Mouse (Mus musculus): ENCODE data around the gene Gm20388. TPM values are rescaled to one million over a fixed set of nuclear protein-coding genes. Genes with fewer than 3 reads are reported as not detected.
A peak's percentile ranks its signal among the peaks of the same experiment; 100 is the strongest.

The Gm20388 gene
- total RNA-seq, 1 experiment from 2014 or later: 35.7 TPM

DNA sequence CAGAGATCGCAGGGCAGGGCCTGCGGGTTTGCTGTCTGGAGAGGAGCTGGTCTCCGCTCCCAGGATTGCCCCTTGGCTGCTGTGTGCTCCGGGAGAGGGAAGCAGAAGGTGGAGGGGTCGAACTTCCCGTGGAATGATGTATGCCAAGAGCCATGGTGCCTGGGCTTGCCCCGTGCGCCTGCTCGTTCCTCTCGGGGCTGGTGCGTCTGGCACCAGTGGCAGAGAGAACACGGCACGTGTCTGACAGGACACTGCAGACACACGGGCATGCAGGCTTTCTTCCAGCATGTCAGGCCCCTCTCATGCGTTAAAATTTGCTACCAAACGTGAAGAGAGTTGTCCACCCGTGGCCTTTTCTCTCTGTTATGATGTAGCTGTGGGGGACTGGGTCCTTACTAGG is 4401.1 kb downstream of the Gm20388 start:
- no peak for ATAC-seq (replicated peaks; ENCODE audit: low read depth, poor library complexity, severe bottlenecking)

DNA sequence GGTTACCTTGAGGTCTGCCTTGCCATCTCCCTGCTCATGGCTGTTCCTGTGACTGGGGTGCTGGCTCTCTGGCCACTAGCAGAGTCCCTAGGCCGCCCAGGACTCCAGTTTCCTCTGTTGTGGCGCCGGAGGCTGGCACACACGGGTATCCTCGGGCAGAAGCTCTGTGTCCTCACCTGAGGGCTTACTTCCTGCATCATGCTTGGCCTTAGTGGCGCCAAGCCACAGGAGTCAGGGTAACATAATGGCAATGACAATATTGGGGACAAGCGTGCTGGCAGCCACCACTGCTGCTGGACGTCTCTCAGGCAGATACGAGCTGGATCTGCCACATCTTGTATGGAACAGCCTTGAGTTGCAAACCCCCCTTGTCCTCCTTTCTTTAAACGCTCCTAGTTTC is 4401.6 kb downstream of the Gm20388 start:
- ATAC-seq (replicated peaks; ENCODE audit: low read depth, poor library complexity, severe bottlenecking): no peak

DNA sequence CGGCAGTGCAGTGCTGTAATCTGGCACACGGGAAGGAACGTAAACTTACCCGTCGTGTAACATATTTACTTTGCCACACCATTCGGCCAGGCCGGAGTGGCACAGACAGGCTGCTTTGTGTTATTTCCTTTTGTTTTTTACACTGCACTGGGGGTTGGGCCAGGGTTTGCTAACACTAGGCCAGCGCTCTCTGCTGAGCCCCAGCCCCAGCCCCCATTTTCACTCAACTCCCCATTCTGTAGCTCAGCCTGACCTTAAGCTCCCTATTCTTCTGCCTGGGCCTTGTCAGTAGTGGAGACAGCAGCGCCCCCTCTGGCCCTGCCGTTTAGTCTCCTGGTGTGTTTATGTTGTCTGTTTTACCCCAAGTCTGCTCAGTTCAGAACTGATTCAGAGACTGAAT is 4404.2 kb downstream of the Gm20388 start:
- no peak for ATAC-seq (replicated peaks; ENCODE audit: low read depth, poor library complexity, severe bottlenecking)

DNA sequence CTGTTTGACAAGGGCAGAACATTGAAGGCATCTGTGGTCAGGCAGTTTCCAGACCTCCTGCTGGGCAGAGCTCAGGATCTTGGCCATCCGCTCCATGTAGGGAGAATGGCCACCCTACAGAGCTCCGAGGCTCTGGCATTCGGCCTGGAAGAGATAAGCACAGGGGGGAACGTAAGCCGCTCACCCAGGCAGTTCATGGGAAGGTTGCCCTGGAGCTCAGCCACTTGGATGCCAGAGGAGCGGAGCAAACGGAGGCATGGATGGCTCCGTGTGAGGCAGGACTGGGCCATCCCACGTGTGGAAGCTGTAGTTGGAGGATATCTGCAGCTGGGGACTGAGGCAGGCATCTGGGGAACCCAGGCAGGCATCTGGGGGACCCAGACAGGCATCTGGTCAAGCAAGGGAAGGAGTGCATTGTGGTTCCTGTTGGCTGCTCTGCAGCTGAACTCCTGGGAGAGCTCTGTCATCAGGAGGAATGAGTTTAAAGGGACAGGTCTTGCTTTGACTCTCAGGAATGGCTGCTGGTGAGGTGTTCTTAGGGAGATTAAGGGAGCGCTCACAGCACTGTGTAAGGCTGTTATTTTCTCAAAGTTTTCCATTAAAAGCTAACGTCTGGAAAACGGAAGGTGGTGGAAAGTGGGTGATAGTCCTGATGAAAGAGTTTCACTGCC is 4406.0 kb downstream of the Gm20388 start:
- ATAC-seq (replicated peaks; ENCODE audit: low read depth, poor library complexity, severe bottlenecking): no peak

DNA sequence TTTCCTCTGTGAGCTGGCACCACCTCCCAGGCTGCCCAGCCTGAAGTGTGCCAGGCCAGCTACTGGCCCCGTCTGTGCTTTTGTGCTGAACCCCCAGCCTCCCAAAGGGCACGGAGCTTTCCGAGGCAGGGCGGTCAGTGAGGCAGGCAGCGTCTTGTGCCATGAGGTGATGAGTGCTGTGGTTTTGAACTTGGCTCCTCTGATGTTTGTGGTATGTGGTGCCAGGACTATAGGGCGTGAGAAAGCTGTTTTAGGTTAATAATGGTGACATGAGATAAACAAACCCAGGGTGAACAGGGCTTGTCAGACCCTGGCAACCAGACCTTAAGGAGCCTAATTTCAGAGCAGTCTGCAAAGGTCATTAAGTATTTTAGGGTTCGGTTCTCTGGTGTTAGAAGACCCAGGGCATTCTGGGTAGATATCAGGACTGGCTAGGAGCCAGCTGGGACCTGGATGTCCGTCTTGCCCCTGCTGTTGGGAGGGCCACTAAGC is 4406.6 kb downstream of the Gm20388 start:
- ATAC-seq (replicated peaks; ENCODE audit: low read depth, poor library complexity, severe bottlenecking): peak; percentile 48

DNA sequence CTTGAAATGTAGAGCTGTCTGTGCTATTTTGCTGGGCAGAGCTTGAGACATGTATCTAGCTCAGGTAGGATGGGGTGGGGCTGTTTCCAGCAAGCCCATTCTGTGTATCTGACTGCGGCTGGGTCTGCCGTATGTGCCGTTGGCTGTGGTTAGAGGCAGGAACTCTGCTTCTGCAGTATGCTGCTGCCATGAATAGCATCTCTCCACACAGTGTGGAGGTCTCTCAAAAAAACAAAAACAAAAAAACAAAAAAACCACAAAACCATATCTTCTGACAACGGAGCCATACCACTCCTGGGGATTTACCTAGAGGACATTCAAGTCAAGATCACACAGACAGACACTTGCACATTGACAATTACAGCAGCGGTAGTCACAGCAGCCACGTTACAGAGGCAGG is 4407.2 kb downstream of the Gm20388 start:
- peak; percentile 58 for ATAC-seq (replicated peaks; ENCODE audit: low read depth, poor library complexity, severe bottlenecking)

DNA sequence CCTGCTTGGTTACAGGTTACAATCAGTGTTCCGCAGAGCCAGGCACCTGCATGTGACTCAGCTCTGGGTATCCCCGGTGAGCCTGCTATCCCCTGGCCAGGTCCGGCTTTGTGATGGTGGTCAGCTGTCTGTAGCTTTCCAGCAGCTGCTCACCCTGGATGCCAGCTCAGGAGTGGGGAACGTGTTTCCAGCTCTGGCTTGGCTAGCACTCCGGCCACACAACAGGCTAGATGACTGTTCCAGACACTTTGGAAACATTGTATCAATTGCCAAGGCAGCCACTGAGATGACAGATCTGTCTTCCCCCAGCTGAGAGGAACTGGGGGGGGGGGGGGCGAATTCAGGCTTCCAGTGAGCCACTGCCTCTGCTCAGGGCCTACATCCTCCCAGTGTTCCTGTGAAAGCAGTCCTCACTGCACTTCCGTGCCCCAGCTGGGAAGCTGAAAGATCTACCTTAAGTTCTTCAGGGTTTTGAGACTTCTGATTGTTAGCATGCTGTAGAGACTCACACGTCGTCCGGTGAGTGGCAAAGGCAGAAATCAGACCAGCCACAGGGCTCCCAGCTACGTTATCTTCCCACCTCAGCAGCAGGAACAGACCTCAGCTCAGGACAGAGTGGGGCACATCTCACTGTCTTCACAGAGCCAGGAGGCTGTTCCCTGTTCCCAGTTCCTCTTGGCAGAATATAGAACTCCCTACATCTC is 4408.1 kb downstream of the Gm20388 start:
- peak; percentile 35; the same call in 1 of the 2 replicates for ATAC-seq (replicated peaks; ENCODE audit: low read depth, poor library complexity, severe bottlenecking)

DNA sequence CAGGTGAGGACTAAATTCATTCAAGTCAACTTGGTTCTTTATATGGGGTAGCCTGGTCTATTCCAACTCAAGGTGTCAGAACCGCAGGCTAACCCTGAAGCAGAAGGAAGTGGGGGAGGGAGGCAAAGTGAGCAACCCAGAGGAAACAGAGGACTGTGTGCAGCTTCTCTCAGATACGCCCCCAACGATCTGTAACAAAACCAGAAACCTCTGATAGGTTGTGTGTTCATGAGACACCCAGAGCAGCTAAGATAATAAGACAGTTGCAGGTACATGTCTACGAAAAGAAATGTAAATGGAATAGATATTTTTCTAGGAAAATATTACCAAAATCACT is 4408.6 kb downstream of the Gm20388 start:
- peak; percentile 24 for ATAC-seq (replicated peaks; ENCODE audit: low read depth, poor library complexity, severe bottlenecking)

DNA sequence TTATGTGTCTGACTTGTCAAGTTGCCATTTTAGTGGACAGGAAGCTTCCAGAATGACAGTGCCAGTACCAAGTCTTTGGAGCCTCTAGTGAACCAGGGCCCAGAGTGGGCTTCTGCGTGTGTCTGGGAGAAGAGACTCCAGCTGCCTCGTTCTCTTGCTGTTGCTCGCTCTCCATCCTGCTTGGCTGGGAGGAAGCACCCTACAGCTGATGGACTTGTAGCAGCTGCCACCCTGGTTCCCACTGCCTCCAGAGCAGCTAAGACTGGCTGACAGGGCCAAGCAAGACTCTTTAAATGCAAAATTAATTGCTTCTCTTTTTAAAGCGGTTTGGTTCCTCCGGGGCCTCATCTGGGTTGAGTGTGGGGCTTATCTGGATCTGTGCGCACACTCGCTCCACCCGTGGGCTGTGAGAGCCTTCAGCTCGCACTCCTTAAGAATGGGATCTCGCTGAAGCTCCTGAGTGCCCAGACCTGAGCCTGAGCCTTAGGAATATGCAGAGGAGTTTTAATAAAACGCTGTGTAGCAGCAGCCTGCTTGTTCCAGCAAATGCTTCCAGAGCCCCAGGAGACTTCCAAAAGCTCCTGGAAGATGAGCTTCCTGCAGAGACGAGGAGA is 4410.7 kb downstream of the Gm20388 start:
- ATAC-seq (replicated peaks; ENCODE audit: low read depth, poor library complexity, severe bottlenecking): no peak

DNA sequence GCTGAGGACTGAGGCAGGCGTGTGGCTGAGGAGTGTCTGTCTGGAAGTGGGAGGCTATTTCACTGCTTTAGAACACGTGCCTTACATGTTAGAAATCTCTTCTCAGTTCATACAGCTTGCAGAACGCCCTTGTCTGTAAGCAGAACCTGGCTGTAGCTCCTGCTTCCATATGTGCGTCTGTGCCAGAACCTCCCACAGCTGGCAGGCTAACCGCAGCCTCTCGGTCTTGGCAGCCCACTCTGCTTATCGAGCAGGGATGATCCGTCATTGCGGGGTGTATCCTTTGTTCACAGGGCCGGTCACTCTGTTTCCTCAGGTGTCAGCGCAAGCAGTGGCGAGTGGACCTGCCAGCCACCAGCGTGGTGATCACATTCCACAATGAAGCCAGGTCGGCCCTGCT is 4412.7 kb downstream of the Gm20388 start:
- no peak for ATAC-seq (replicated peaks; ENCODE audit: low read depth, poor library complexity, severe bottlenecking)

DNA sequence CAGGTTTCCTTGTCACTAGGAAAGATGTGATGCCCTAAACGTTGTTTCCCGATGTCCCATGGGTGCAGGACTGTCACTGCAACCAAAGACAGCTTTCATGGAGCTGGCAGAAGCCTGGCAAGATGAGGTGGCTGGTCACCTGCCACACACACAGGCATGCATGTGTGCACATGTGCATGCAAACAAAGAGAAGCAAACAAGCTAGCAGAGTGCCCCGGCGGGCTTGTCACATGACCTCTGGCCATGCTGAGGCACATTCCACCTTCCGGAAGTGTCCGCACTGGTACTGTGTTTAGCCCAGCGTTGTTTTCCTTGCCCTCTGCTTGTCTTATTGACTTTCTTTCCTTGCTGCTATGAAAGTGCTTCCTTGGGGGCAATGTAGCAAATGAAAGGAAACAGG is 4417.6 kb downstream of the Gm20388 start:
- ATAC-seq (replicated peaks; ENCODE audit: low read depth, poor library complexity, severe bottlenecking): no peak

DNA sequence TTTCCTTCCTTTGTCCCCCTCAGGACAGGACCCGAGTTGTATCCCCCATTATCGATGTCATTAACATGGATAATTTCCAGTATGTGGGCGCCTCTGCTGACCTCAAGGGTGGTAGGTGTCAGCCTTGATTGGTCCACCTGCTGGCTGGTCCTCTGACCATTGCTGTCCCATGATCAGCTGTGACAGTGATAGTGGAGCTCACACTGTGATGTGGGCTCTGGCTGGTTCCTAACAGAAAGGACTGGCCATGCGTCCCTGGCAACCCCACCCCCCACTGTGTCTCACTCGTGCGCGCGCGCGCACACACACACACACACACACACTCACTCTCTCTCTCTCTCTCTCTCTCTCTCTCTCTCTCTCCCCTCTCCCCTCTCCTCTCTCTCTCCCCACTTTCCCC is 4419.0 kb downstream of the Gm20388 start:
- ATAC-seq (replicated peaks; ENCODE audit: low read depth, poor library complexity, severe bottlenecking): no peak

DNA sequence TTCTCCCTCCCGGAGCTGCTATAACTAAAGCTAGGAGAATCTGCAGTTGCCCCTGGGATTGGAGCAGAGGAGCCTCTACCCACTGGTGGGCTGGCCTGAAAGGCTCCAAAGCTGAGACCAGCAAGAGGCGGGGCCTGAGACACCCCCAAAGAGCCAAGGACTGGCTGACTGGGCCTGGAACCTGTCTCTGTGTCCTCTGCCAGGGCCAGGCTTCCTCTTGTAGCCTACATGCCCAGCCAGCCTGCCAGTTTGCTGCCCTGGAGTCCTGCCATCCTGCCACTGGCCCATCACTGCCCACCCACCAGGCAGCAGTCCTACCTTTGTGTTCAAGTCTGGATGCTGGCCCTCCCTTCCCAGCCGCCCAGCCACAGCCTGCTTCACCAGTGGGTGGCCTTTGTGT is 4419.8 kb downstream of the Gm20388 start:
- ATAC-seq (replicated peaks; ENCODE audit: low read depth, poor library complexity, severe bottlenecking): no peak

DNA sequence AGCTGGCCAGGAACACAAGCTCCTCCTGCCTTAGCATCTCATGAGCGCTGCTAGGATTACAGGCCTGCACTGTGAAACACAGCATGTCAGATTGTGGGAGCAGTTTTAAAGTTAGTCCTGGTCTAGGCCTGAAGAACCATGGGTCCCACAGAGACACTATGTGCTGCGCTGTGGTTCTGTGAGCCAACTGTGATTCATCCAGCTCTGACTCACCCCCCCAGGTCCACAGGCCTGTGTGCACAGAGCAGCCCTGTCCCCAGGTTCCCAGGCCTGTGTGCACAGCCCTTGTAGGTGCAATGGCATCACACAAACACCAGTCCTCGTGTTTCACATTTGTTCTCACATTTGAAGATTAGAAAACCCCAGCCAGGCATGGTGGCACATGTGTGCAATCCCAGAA is 4420.5 kb downstream of the Gm20388 start:
- no peak for ATAC-seq (replicated peaks; ENCODE audit: low read depth, poor library complexity, severe bottlenecking)

DNA sequence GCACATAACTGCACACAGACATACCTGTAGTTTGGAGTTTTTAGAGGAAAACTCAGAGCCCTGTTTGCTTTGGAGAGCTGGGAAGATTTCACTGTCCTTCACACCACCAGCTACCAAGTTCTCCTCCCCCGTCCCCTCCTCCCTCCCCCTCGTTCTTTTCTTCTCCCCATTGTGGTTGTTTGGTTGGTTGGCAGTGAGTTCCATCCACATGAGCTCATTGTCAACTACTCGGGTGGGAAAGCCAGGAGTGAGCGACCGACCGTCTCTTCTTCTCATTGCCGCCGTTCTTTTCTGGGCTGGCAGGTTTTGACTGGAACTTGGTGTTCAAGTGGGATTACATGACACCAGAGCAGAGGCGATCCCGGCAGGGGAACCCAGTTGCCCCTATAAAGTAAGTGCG is 4421.1 kb downstream of the Gm20388 start:
- no peak for ATAC-seq (replicated peaks; ENCODE audit: low read depth, poor library complexity, severe bottlenecking)

DNA sequence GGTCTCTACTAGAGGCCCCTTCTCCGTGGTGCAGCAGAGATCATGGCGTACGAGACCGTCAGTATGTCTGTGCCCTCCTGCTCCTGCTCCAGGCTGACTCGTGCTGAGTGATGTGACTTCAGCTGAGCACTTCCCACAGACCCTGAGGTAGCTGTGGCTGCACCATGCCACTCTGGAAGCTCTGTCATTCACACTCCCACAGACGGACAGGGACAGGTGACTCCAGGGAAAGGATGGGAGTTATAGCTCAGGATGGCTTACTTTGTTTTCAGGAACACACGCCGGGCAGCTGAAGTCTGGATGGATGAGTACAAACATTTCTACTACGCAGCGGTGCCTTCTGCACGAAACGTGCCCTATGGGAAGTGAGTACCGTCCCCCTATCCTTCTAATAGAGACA is 4425.7 kb downstream of the Gm20388 start:
- no peak for ATAC-seq (replicated peaks; ENCODE audit: low read depth, poor library complexity, severe bottlenecking)

DNA sequence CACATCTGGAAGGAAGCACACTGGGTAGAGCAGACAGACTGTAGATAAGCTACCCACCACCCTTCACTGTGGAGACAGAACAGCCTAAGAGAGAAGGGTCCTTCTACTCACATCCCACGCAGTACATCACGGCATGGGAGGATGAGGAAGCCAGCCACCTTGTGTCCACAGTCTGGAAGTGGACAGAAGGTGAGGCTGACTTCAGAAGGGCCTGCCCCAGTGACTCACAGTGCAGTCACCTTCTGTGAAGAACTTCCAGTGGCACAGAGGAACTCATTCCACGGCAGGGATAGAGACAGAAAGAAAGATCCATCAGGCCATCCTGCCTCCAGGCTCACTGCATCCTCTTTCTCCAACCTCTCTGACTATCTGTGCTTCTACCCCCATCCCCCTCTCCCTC is 4429.1 kb downstream of the Gm20388 start:
- ATAC-seq (replicated peaks; ENCODE audit: low read depth, poor library complexity, severe bottlenecking): no peak

DNA sequence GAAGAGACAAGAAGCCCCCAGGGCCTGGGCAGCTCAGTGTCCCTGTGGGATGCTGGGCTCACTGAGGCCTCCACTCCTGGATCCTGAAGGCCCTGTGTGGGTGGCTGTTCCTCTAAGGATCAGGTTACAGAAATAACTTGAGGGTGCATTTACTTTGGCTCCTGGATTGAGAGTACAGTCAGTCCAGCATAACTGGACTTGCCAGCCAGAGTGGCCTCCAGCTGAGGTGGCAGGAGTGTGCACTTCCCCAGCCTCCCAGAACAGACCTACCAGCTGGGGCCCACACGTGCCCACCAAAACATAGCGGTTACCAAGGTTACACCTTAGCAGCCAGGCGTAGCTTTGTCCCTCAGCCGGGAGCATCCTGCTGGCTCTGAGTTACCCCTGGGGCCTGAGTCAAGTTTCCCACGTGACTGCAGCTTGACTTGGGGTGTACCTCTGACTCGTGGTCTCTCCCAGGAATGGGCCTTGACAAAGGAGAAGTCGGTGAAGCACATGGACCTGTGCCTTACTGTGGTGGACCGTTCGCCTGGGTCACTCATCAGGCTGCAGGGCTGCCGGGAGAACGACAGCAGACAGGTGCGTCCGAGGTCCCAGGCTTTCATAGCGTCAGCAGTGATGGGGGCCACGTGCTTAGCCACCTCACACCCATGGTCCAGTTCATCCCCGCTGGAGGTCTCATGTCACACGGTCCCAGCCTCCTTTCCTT is 4429.9 kb downstream of the Gm20388 start:
- no peak for ATAC-seq (replicated peaks; ENCODE audit: low read depth, poor library complexity, severe bottlenecking)

DNA sequence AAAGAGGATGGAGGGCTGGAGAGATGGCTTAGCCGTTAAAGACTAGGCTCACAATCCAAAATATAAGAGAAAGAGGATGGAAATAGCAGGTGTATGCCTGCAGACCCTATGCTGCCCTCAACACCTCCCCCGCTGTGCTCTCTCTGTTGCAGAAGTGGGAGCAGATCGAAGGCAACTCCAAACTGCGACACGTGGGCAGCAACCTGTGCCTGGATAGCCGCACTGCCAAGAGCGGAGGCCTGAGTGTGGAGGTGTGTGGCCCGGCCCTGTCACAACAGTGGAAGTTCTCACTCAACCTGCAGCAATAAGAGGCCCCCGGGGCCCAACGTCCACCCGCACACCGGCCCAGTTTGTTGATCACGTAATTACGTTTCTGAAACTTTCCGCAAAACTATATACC is 4432.5 kb downstream of the Gm20388 start:
- ATAC-seq (replicated peaks; ENCODE audit: low read depth, poor library complexity, severe bottlenecking): no peak

DNA sequence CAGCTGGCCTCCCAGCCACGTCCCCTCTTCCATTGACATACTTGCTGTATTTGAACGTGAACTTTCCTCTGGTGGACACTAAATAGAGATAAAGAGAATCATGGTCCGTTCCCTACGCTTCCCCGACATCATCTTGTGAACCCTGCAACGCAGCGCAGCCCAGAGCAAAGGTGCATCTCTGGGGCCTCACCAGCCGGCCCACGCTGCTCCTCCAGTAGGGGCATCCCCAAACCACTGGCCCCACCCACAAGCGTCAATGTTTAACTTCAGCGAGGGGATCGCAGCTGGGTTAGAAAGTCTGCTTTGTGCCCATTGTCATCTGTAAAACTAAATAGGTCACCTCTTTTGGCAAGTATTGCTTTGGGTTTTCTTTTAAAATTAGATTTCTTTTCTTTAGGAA is 4433.4 kb downstream of the Gm20388 start:
- ATAC-seq (replicated peaks; ENCODE audit: low read depth, poor library complexity, severe bottlenecking): no peak

DNA sequence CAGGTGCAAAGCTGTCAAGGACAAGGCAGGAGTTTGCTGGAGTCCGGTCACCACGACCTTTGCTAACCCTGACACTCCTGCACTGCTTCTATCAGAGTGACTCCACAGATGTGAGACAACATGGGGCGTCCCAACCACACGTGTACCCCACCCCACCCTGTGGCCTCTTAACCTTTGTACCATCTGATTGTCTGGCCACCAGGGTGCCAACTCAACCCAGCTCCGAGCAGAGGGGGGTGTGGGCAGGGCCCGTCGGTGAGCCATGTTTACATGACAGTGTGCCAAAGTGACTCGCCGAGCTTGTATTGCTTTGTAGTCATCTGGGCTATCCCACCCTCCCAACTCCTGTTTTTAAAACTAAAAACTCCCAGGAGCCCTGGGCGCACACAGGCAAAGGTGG is 4434.5 kb downstream of the Gm20388 start:
- no peak for ATAC-seq (replicated peaks; ENCODE audit: low read depth, poor library complexity, severe bottlenecking)

All from common myeloid progenitor, adult 5-6 weeks (primary cell).